Mouse (Mus musculus): ENCODE data around the gene 1500011B03Rik. TPM values are rescaled to one million over a fixed set of nuclear protein-coding genes. Genes with fewer than 3 reads are reported as not detected.
A peak's percentile ranks its signal among the peaks of the same experiment; 100 is the strongest.

1500011B03Rik gene
- total RNA-seq, 2 experiments from 2014 or later = 15.9 to 17.6 TPM

DNA sequence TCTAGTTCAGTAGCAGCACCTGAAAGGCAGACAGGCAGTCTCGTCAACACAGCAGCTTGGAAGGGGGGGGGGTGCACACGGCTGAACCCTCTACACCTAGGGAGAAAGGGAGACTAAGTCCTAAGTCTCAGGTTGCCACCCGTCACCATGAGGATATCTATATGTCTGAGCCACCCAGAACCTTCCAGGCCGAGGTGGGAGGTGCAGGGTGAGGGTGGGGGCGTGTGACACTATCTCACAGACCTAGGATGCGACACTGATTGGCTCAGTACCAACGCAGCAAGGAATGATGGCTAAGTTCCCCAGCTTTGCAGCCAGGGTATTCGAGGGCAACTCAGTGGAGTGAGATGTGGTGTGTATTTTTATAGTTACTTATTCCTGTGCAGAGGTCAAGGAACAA, 14.9 kb downstream of the 1500011B03Rik start:
- no peak for DNase-seq

DNA sequence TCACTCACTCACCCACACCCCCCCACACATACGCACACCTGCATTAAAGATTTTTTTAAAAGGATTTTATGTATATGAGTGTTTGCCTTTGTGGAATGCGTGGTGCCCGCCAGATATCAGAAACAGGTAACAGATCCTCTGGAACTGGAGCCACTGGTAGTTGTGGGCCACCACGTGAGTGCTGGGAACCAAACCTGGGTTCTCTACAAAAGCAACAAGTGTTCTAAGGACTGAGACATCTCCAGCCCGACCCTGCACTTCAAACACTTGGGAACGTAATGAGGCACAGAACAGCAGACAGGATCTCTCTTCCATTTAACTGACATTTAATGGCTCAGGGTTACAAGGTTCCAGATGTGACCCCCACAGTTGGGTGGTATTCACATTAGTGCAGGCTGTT, 15.4 kb downstream of the 1500011B03Rik start:
- DNase-seq = no peak

DNA sequence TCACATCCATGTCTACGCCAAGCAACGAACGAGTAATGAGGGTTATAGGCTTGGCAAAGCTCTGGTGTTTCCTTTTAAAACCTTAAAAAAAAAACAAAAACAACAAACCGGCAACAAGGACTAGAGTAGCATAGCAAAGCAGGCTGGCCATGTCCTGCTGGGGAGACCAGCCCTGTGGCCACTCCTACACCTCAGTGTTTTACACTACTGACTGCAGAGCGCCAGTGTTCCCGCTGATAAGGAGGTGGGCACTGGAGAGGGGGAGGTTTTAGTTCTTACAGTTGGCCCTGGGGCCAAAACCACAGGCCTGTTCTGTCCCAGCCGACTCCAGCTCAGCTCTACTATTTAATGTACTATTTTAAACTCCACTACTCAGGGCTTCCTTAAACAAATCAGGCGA, 15.8 kb downstream of the 1500011B03Rik start:
- DNase-seq = no peak

- no peak for DNase-seq
Measured at GRCm38 (mm10) chr5:114807063-114807462, 16.2 kb downstream of the 1500011B03Rik start.

DNA sequence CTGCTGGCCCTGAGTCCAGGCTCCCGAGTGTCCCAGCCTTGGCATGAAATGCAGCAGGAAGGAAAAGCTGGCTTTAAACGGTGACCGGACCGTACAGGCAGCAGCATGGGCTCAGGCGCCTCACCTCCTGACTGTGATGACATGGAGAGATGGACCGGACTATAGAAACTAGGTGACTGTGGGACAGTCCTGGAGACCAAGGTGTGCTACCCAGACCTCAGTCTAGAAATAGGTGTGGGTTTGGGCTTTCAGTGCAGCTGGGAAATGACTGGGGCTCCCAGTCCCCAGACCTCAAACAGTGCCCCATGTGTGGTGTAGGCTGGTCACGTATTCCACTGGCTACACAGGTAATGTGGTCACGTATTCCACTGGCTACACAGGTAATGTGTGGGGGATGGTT, 16.6 kb downstream of the 1500011B03Rik start:
- DNase-seq = no peak

- DNase-seq = no peak
Measured at GRCm38 (mm10) chr5:114805436-114806350, 17.6 kb downstream of the 1500011B03Rik start.

GRCm38 (mm10) chr5:114804958-114805357, 18.3 kb downstream of the 1500011B03Rik start:
- peak; percentile 53 for DNase-seq

DNA sequence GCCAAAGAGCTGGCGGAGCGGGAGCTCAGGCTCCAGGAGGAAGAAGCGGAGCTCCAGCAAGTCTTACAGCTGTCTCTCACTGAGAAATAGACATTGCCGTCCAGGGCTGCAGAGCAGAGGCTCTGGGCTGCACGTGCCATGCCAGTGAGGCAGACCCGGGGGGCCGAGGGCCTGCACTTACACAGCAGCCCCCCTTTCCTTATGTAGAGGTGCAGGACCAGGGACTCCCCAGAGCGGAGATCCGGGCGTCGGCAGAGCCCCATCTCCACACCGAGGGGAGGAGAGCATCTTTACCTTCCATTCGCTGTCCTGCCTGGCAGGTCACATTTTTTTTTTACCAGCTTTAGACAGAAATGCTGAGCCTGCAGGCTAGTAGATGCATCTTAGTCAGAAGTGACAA, 18.9 kb downstream of the 1500011B03Rik start:
- DNase-seq = no peak

DNA sequence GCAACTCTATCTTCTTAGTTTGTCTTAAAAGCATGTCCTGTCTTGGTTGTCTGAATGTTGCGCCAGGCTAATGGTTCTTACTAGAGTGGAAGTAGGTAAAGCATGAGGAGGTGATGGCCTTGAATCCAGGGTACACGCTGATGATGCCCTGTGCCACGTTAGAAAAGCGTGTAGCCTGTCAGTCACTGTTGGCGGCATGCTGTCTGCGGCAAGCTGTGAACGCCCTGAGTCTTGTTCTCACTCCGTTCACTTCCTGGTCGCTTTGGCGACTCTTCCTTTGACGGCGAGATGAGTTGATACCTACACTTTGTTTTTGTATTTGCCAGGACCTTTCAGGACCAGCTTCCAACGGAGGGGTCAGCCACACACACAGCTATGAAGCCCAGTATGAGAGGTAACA, 20.0 kb downstream of the 1500011B03Rik start:
- DNase-seq = no peak

GRCm38 (mm10) chr5:114801841-114802240, 21.4 kb downstream of the 1500011B03Rik start:
- no peak for DNase-seq

GRCm38 (mm10) chr5:114801049-114801448, 22.2 kb downstream of the 1500011B03Rik start:
- DNase-seq = no peak

DNA sequence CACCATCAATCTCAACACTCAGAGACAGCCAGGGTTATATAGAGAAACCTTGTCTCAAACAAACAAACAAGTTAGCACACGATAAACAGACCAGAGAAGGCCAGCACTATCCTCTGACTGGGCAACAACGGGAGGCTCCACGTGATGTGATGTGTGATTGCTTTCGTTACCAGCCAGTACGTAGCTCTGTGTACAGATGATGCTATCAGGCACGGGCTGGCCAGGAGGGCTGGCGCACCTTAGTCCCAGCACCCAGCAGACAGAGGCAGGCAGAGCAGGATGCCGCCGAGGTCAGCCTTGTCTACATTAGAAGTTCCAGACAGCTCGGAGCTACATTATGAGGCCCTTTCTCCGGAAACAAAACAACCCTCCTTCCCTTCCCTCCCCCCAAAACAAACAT, 23.4 kb downstream of the 1500011B03Rik start:
- DNase-seq = no peak

DNA sequence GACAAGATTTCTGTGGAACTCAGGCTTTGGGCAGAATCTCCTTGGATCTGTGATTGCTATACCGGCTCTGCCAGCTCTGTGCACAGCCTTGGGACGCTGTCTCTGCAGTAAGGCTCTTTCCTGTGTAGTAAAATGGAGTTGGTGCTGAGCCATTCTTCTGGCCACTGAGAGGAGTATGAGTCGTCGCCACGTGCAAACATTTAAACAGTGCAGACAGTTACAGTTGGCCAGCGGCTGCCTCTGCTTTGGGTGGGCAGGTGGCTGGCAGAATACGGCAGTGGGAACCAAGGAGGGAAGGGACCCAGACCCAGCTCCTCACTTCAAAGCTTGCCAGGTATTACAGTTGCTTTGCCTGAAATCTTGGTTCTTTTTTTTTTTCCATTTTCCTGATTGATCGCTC, 26.0 kb downstream of the 1500011B03Rik start:
- DNase-seq = no peak

- no peak for DNase-seq
Measured at GRCm38 (mm10) chr5:114796299-114797012, 26.8 kb downstream of the 1500011B03Rik start.

- DNase-seq = no peak
Measured at GRCm38 (mm10) chr5:114795653-114796052, 27.6 kb downstream of the 1500011B03Rik start.

GRCm38 (mm10) chr5:114795231-114795630, 28.0 kb downstream of the 1500011B03Rik start:
- no peak for DNase-seq

- no peak for DNase-seq
Measured at GRCm38 (mm10) chr5:114794609-114795008, 28.7 kb downstream of the 1500011B03Rik start.

- no peak for DNase-seq
Measured at GRCm38 (mm10) chr5:114793317-114793716, 30.0 kb downstream of the 1500011B03Rik start.

GRCm38 (mm10) chr5:114785196-114785595, 38.1 kb downstream of the 1500011B03Rik start:
- no peak for DNase-seq

- peak; percentile 33 for DNase-seq
Measured at GRCm38 (mm10) chr5:114784622-114785165, 38.6 kb downstream of the 1500011B03Rik start.

GRCm38 (mm10) chr5:114783405-114784163, 39.7 kb downstream of the 1500011B03Rik start:
- DNase-seq = no peak

GRCm38 (mm10) chr5:114782991-114783390, 40.3 kb downstream of the 1500011B03Rik start:
- DNase-seq = no peak
